Mouse (Mus musculus) cerebellum, adult 2 months (tissue): ENCODE results near the gene Mapk9.

Experiments
- CTCF ChIP-seq: fragments of 200-500 bp; IDR thresholded peaks from 2 replicates; pipeline ENCODE4 v1.5.1; 2011; ENCODE audit warnings: low read depth, mild to moderate bottlenecking, control low read depth, low read length, moderate library complexity, borderline replicate concordance; ENCODE audit not compliant: insufficient read depth
- POLR2A ChIP-seq: fragments of 200-500 bp; IDR thresholded peaks from 2 replicates; pipeline ENCODE4 v1.6.1; 2011; ENCODE audit warnings: low read length, control low read depth, borderline replicate concordance; ENCODE audit not compliant: insufficient read depth

- TF ChIP-seq CTCF: no peak
- TF ChIP-seq POLR2A: no peak
Observed at GRCm38 (mm10) chr11:49895966-49896590, 49.5 kb downstream of the Mapk9 start.
